Mouse (Mus musculus) spleen, adult 2 months (tissue): Measurements from ENCODE around the gene BC067074. TPM values are rescaled to one million over a fixed set of nuclear protein-coding genes. Genes with fewer than 3 reads are reported as not detected.

Experiments used
- DNase-seq, 2 experiments: peaks; one replicate each; pipeline versions ENCODE4 v3.0.0 to v3.0.0-alpha.2; 2012 to 2021; ENCODE audit warnings: low spot score in 2 of 2, low read depth in 1 of 2
- H3K27ac ChIP-seq: fragments of 200-500 bp; 2 replicates; pipeline ENCODE4 v1.5.1; 2012; ENCODE audit warnings: low read length, inconsistent platforms; ENCODE audit not compliant: insufficient read depth
- H3K27me3 ChIP-seq: fragments of 200-500 bp; 2 replicates; pipeline ENCODE4 v1.6.1; 2012; ENCODE audit warnings: mild to moderate bottlenecking, moderate library complexity, low read length, inconsistent platforms; ENCODE audit not compliant: control insufficient read depth, insufficient read depth
- H3K36me3 ChIP-seq: fragments of 200-500 bp; 2 replicates; pipeline ENCODE4 v1.6.1; 2012; ENCODE audit warnings: mild to moderate bottlenecking, low read length, inconsistent platforms; ENCODE audit not compliant: control insufficient read depth, insufficient read depth
- H3K4me1 ChIP-seq: fragments of 200-500 bp; 2 replicates; pipeline ENCODE4 v1.6.1; 2011; ENCODE audit warnings: inconsistent platforms; ENCODE audit not compliant: control insufficient read depth, insufficient read depth, insufficient read length
- H3K4me3 ChIP-seq: fragments of 200-500 bp; 2 replicates; pipeline ENCODE4 v1.5.1; 2011; ENCODE audit warnings: mild to moderate bottlenecking, inconsistent platforms; ENCODE audit not compliant: insufficient read depth, insufficient read length; ENCODE audit errors: extremely low read depth
- CTCF ChIP-seq: fragments of 200-500 bp; IDR thresholded peaks from 2 replicates; pipeline ENCODE4 v1.5.1; 2011; ENCODE audit warnings: mild to moderate bottlenecking, inconsistent platforms; ENCODE audit not compliant: insufficient read depth, insufficient read length, insufficient replicate concordance; ENCODE audit errors: extremely low read depth
- POLR2A ChIP-seq: fragments of 200-500 bp; IDR thresholded peaks from 2 replicates; pipeline ENCODE4 v1.6.1; 2011; ENCODE audit warnings: low read depth, low read length, inconsistent platforms
- WGBS: fragments of 180-500 bp; shearing (Covaris S2); methylation state at CpG from one replicate; pipeline ENCODE4 v1.1.7; 2018; 5-methylcytosine and 5-hydroxymethylcytosine counted together
- polyA plus RNA-seq: library from polyadenylated mRNA; depleted of rRNA; stranded (reverse); fragments of >200 nt; gene quantifications from 2 replicates; pipeline ENCODE4 v1.2.3, GENCODE M21; 2012

The BC067074 gene
- polyA plus RNA-seq, 1 experiment = 0.12 TPM

GRCm38 (mm10) chr13:113319588-113319987 is 26.6 kb downstream of the BC067074 start:
- no peaks in the 10 kb centered on the region for H3K4me1 ChIP-seq
- no peaks in the 10 kb centered on the region for H3K27me3 ChIP-seq
- H3K36me3 ChIP-seq = no peaks in the 10 kb centered on the region
- H3K27ac ChIP-seq = no peak overlapping the region
- H3K4me3 ChIP-seq = no peak overlapping the region
- no peak for TF ChIP-seq POLR2A
- no peak for TF ChIP-seq CTCF
- WGBS = 90% methylated on average over 5 of the region's 5 CpGs
- no peak for DNase-seq

- H3K27me3 ChIP-seq = no peaks in the 10 kb centered on the region
- no peak overlapping the region for H3K4me3 ChIP-seq
- TF ChIP-seq POLR2A (no peak), CTCF (peak; percentile 41; the same call in 1 of the 2 replicates)
- DNase-seq = peak; percentile 9 to 27
- H3K36me3 ChIP-seq = no peaks in the 10 kb centered on the region
- H3K27ac ChIP-seq = no peak overlapping the region
- H3K4me1 ChIP-seq = no peaks in the 10 kb centered on the region
- WGBS = 22% methylated on average over 6 of the region's 6 CpGs
Observed at GRCm38 (mm10) chr13:113321972-113322371, 29.0 kb downstream of the BC067074 start.

- no peak overlapping the region for H3K27ac ChIP-seq
- H3K4me3 ChIP-seq = no peak overlapping the region
- no peaks in the 10 kb centered on the region for H3K27me3 ChIP-seq
- H3K36me3 ChIP-seq = no peaks in the 10 kb centered on the region
- TF ChIP-seq CTCF (no peak), POLR2A (no peak)
- no peaks in the 10 kb centered on the region for H3K4me1 ChIP-seq
- WGBS = 87% methylated on average over 3 of the region's 3 CpGs
- DNase-seq = no peak
Observed at GRCm38 (mm10) chr13:113324241-113324640, 31.3 kb downstream of the BC067074 start.

- TF ChIP-seq CTCF (no peak), POLR2A (no peak)
- Histone ChIP-seq H3K36me3 (no peaks in the 10 kb centered on the region), H3K27ac (no peak overlapping the region), H3K4me3 (no peak overlapping the region), H3K4me1 (no peaks in the 10 kb centered on the region), H3K27me3 (no peaks in the 10 kb centered on the region)
- DNase-seq = no peak
- 90% methylated on average over 3 of the region's 3 CpGs for WGBS
Observed at GRCm38 (mm10) chr13:113325678-113326077, 32.7 kb downstream of the BC067074 start.

- TF ChIP-seq POLR2A = no peak
- TF ChIP-seq CTCF = no peak
- WGBS = 61% methylated on average over 7 of the region's 7 CpGs
- no peak overlapping the region for H3K27ac ChIP-seq
- H3K27me3 ChIP-seq = no peaks in the 10 kb centered on the region
- no peak for DNase-seq
- no peaks in the 10 kb centered on the region for H3K4me1 ChIP-seq
- no peaks in the 10 kb centered on the region for H3K36me3 ChIP-seq
- H3K4me3 ChIP-seq = no peak overlapping the region
Observed at GRCm38 (mm10) chr13:113332256-113332655, 39.3 kb downstream of the BC067074 start.

GRCm38 (mm10) chr13:113333374-113333773 is 40.4 kb downstream of the BC067074 start:
- H3K4me3 ChIP-seq = no peak overlapping the region
- no peak overlapping the region for H3K27ac ChIP-seq
- H3K27me3 ChIP-seq = no peaks in the 10 kb centered on the region
- 63% methylated on average over 6 of the region's 6 CpGs for WGBS
- no peaks in the 10 kb centered on the region for H3K36me3 ChIP-seq
- DNase-seq = no peak
- TF ChIP-seq CTCF (no peak), POLR2A (no peak)
- H3K4me1 ChIP-seq = no peaks in the 10 kb centered on the region

GRCm38 (mm10) chr13:113333931-113334330 is 41.0 kb downstream of the BC067074 start:
- H3K4me1 ChIP-seq = no peaks in the 10 kb centered on the region
- H3K27ac ChIP-seq = no peak overlapping the region
- WGBS = 83% methylated on average over 5 of the region's 5 CpGs
- no peak overlapping the region for H3K4me3 ChIP-seq
- no peak for TF ChIP-seq CTCF
- H3K36me3 ChIP-seq = no peaks in the 10 kb centered on the region
- H3K27me3 ChIP-seq = no peaks in the 10 kb centered on the region
- DNase-seq = no peak
